Mouse (Mus musculus) liver, embryonic 14.5 days (tissue): ENCODE measurements around the gene Cdk1.

Source experiments
- CTCF ChIP-seq: IDR thresholded peaks from 2 replicates; pipeline ENCODE4 v1.5.1; 2016; ENCODE audit warnings: antibody characterized with exemption, low read depth, control low read depth
- EP300 ChIP-seq: IDR thresholded peaks from 2 replicates; pipeline ENCODE4 v1.6.1; 2016; ENCODE audit warnings: antibody characterized with exemption, low read depth

GRCm38 (mm10) chr10:69302667-69303066 is 50.1 kb downstream of the Cdk1 start:
- TF ChIP-seq CTCF (no peak), EP300 (no peak)
